Mouse (Mus musculus) neural tube, embryonic 11.5 days (tissue): ENCODE measurements around the gene Nf1. TPM values are rescaled to one million over a fixed set of nuclear protein-coding genes. Genes with fewer than 3 reads are reported as not detected.

ENCODE experiments used
- ATAC-seq: fragments of 200-750 bp; cut with Nextera tagmentation; 2 replicates; pipeline ENCODE4 v1.8.0; 2017; ENCODE audit warnings: moderate number of reproducible peaks, mild to moderate bottlenecking, moderate TSS enrichment, moderate library complexity; ENCODE audit not compliant: insufficient read depth, low FRiP score, low TSS enrichment
- DNase-seq: peaks from one replicate; pipeline ENCODE4 v3.0.0-alpha.2; 2015; ENCODE audit warnings: low spot score
- H3K27ac ChIP-seq: fragments of 300-500 bp; sonication (generic); 2 replicates; pipeline ENCODE4 v1.5.1; 2014; ENCODE audit warnings: low read depth, mild to moderate bottlenecking, low read length
- H3K27me3 ChIP-seq: fragments of 300-500 bp; sonication (generic); 2 replicates; pipeline ENCODE4 v1.6.1; 2014; ENCODE audit warnings: mild to moderate bottlenecking, low read length, mixed read lengths; ENCODE audit not compliant: control insufficient read depth, insufficient read depth
- H3K36me3 ChIP-seq: fragments of 300-500 bp; sonication (generic); 2 replicates; pipeline ENCODE4 v1.6.1; 2014; ENCODE audit warnings: mild to moderate bottlenecking, low read length, moderate library complexity, mixed read lengths; ENCODE audit not compliant: control insufficient read depth, insufficient read depth
- H3K4me1 ChIP-seq: fragments of 300-500 bp; sonication (generic); 2 replicates; pipeline ENCODE4 v1.6.1; 2014; ENCODE audit warnings: low read length, mixed read lengths; ENCODE audit not compliant: control insufficient read depth, insufficient read depth
- H3K4me2 ChIP-seq: fragments of 300-500 bp; sonication (generic); 2 replicates; pipeline ENCODE4 v1.6.1; 2014; ENCODE audit warnings: low read depth, mild to moderate bottlenecking, moderate library complexity
- H3K4me3 ChIP-seq: fragments of 300-500 bp; sonication (generic); 2 replicates; pipeline ENCODE4 v1.5.1; 2014; ENCODE audit warnings: low read depth, low read length
- H3K9ac ChIP-seq: fragments of 300-500 bp; sonication (generic); 2 replicates; pipeline ENCODE4 v1.6.1; 2014; ENCODE audit warnings: mild to moderate bottlenecking, low read length
- H3K9me3 ChIP-seq: fragments of 300-500 bp; sonication (generic); 2 replicates; pipeline ENCODE4 v1.6.1; 2016; ENCODE audit warnings: low read length; ENCODE audit not compliant: control insufficient read depth
- WGBS: fragments of 180-500 bp; shearing (Covaris S2); extraction: QIAGEN DNeasy Blood & Tissue Kit; methylation state at CpG from one replicate; pipeline ENCODE4 v1.1.7; 2014; 5-methylcytosine and 5-hydroxymethylcytosine counted together
- polyA plus RNA-seq: library from polyadenylated mRNA; unstranded; fragments of >200 nt; fragmentation: Nextera tagmentation; extraction: Ambion mirVana; gene quantifications from 2 replicates; pipeline ENCODE4 v1.2.1, GENCODE M21; 2014

Nf1 gene
- polyA plus RNA-seq, 1 experiment from 2014 or later = 10.3 TPM

DNA sequence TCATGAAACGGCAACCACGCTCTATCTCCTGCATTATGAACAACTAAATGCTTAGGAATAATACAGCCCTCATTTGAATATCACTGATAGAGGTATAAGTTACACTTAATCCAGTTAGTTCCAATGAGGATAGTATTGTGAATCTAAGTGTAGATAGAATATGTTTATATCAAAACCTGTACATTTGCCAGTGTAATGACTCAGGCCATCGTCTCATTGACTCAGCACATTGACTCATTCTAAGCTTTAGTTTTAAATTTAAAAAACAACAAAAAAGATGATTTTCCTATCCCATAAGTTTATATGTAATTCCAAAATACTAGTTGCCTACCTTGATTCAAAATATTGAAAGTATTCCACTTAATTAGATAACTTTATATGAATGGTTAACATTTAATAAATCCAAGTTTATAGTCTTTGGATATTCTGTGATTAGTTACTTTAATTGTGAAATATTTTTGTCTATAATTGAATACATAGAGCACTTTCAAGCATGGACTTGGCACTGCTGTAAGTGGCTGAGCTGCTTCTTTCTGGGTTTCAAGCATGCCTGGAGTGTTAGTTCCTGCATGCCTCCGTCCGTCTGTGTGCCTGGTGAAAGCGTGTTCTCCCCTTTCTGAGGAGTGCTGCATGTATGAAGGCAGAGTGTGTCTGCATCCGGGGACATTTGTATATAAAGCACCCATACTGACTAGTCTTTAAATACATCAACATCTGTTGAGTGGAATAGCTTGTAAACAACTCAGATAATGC, 74.4 kb downstream of the Nf1 start:
- Histone ChIP-seq H3K36me3 (peaks cover 2% of the 10 kb centered on the region; the same call in 1 of the 2 replicates), H3K9me3 (no peaks in the 10 kb centered on the region), H3K9ac (no peak overlapping the region), H3K4me1 (no peaks in the 10 kb centered on the region), H3K27ac (no peak overlapping the region), H3K27me3 (no peaks in the 10 kb centered on the region), H3K4me2 (no peak overlapping the region), H3K4me3 (no peak overlapping the region)
- WGBS = 92% methylated on average over 7 of the region's 7 CpGs
- ATAC-seq (no peak), DNase-seq (no peak)

DNA sequence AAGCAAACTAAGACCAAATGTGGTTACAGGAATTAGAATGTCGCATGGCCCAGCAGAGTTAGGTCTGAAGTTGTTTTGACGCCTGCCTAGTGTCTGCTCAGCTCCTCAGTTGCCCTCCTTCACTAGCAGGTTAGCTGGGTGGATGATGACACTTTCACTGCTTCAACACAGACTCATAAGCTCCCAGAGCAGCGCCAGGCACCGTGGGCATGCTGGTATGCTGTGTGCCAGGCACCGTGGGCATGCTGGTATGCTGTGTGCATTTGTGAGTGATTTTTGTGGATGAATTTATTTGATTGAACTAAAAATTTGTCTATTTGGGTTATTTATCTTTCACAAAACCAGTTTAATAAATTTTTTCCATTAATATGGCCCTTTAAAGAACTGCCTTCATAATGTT, 83.0 kb downstream of the Nf1 start:
- DNase-seq = no peak
- H3K4me3 ChIP-seq = no peak overlapping the region
- no peaks in the 10 kb centered on the region for H3K36me3 ChIP-seq
- H3K9ac ChIP-seq = no peak overlapping the region
- H3K4me2 ChIP-seq = no peak overlapping the region
- H3K9me3 ChIP-seq = no peaks in the 10 kb centered on the region
- H3K27ac ChIP-seq = no peak overlapping the region
- ATAC-seq = no peak
- WGBS = 93% methylated on average over 5 of the region's 5 CpGs
- no peaks in the 10 kb centered on the region for H3K27me3 ChIP-seq
- no peaks in the 10 kb centered on the region for H3K4me1 ChIP-seq

DNA sequence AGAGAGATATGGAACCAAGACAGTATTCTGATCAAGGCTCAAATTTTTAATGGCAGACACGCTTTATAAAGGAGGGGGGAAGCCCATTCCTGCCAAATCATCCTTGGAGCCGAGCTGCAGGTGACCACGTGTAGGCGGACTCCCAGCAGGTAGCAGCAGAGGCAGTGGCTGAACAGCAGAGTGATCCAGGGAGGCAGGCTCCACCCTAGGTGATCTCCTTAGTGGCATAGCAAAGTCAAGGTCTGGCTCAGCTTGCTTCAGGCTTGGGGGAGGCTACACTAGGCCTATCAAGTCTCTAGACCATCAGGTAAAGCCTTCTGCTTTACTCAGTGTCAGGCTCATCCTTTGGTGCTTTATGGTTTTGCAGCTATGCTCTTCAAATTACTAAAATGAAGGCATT, 87.1 kb downstream of the Nf1 start:
- Histone ChIP-seq H3K9me3 (no peaks in the 10 kb centered on the region), H3K4me3 (no peak overlapping the region), H3K4me2 (no peak overlapping the region), H3K27ac (no peak overlapping the region), H3K36me3 (no peaks in the 10 kb centered on the region), H3K9ac (no peak overlapping the region), H3K4me1 (0 out of 2 replicates have a peak, but pooled peaks cover 3% of the 10 kb centered on the region), H3K27me3 (no peaks in the 10 kb centered on the region)
- WGBS = 55% methylated on average over 4 of the region's 4 CpGs
- no peak for DNase-seq
- ATAC-seq = no peak

DNA sequence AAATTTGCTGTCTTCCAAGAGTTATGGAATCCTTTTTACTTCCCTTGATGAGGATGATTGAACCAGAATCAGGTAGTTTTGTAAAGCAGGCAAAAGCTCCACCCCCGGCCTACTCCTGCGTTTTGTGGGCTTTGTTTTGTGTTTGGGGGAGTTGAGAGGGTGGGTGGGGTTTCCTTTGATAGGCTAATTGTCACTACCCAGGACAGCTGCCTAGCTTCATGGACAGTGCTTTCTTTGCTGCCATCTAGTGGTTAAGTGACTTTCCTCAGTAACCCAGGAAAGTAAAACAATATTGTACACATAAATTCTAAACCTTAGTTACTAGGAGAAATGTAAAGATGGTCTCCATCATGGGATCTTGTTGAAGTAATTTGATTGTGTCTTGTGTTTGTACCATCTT, 88.1 kb downstream of the Nf1 start:
- Histone ChIP-seq H3K36me3 (no peaks in the 10 kb centered on the region; the same call in 1 of the 2 replicates), H3K4me2 (no peak overlapping the region), H3K9me3 (no peaks in the 10 kb centered on the region), H3K27ac (peak overlapping the region; percentile 30; the same call in 1 of the 2 replicates), H3K4me3 (no peak overlapping the region), H3K27me3 (no peaks in the 10 kb centered on the region), H3K4me1 (0 out of 2 replicates have a peak, but pooled peaks cover 3% of the 10 kb centered on the region), H3K9ac (no peak overlapping the region)
- ATAC-seq = no peak
- WGBS = 0% methylated on average over 2 of the region's 2 CpGs
- DNase-seq = peak; percentile 47

DNA sequence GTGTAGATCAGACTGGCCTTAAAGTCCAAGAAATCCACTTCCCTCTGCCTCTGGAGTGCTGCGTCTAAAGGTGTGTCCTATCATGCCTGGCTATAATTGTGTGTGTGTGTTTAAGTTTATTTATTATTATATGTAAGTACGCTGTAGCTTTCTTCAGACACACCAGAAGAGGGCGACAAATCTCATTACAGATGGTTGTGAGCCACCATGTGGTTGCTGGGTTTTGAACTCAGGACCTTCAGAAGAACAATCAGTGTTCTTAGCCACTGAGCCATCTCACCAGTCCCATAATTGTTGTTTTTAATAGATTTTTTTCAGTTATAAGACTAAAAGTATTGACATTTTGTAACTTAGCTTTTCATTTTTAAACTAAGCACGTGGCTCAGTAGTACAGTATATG, 95.8 kb downstream of the Nf1 start:
- H3K27me3 ChIP-seq = no peaks in the 10 kb centered on the region
- ATAC-seq (no peak), DNase-seq (no peak)
- peaks cover 2% of the 10 kb centered on the region; the same call in 1 of the 2 replicates for H3K36me3 ChIP-seq
- H3K9ac ChIP-seq = no peak overlapping the region
- no peaks in the 10 kb centered on the region for H3K9me3 ChIP-seq
- H3K27ac ChIP-seq = no peak overlapping the region
- no peak overlapping the region for H3K4me3 ChIP-seq
- no peak overlapping the region for H3K4me2 ChIP-seq
- WGBS = 94% methylated on average over 4 of the region's 4 CpGs
- H3K4me1 ChIP-seq = no peaks in the 10 kb centered on the region

DNA sequence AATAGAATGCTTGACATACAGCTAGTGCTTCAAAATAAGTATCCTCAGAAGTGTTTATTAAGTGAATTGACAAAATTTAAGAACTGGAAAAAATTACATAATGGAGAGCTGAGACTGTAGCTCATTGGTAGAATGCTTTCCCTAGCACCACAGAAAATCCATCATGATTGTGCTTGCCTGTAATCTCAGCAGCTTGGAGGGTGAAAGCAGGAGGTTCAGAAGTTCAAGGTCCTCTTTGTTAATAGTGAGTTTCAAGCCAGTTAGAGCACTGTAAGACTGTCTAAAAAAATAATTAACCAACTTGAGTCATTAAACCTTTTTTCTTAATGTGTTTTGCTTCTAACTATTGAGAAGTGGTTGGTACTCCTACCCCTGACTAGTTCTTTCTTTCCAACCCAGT, 108.9 kb downstream of the Nf1 start:
- H3K27me3 ChIP-seq = no peaks in the 10 kb centered on the region
- H3K9me3 ChIP-seq = no peaks in the 10 kb centered on the region
- DNase-seq = no peak
- peaks cover 13% of the 10 kb centered on the region for H3K36me3 ChIP-seq
- no peak for ATAC-seq
- H3K4me3 ChIP-seq = no peak overlapping the region
- no peak overlapping the region for H3K4me2 ChIP-seq
- H3K9ac ChIP-seq = no peak overlapping the region
- H3K27ac ChIP-seq = no peak overlapping the region
- H3K4me1 ChIP-seq = no peaks in the 10 kb centered on the region

DNA sequence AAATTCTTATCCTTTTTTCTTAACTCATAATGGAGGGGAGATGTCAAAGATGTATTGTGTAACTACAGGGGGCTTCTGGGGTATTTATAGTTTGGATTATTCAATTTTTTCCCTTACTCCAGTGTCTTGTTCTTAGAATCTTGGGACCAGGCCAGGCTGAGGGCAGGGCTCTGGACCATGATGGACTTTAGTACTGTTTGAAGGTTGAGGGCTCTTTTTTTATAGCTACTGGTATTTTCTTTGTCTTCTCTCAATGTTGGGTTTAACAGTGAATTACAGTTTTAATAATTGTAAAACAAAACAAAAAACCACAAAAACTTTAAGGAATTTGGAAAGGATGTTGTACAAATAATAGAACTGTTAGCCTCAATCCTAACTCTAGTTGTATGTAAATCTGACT, 113.5 kb downstream of the Nf1 start:
- DNase-seq (no peak), ATAC-seq (no peak)
- H3K36me3 ChIP-seq = peaks cover 2% of the 10 kb centered on the region; the same call in 1 of the 2 replicates
- H3K9me3 ChIP-seq = no peaks in the 10 kb centered on the region
- H3K27me3 ChIP-seq = no peaks in the 10 kb centered on the region
- H3K4me1 ChIP-seq = no peaks in the 10 kb centered on the region
- H3K4me2 ChIP-seq = no peak overlapping the region
- H3K9ac ChIP-seq = no peak overlapping the region
- H3K27ac ChIP-seq = no peak overlapping the region
- H3K4me3 ChIP-seq = no peak overlapping the region

DNA sequence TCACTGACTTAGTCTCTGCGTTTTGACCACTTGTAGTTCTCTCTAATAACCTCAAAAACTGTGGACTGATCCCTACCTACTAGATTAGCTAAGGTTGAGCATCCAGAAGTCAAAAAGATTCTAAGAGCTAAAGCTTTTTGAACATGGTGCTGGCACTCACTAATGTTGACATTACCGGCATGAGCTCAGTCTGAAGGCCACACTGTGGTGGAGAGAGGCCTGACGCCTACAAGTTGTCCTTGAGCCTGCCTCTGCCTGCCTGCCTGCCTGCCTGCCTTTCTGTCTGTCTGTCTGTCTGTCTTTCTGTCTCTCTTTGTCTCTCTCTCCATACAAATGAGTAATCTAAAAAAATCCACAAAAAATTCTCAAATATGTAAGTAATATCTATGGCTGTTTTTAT, 118.4 kb downstream of the Nf1 start:
- no peak for ATAC-seq
- Histone ChIP-seq H3K4me2 (no peak overlapping the region), H3K4me3 (no peak overlapping the region), H3K9me3 (no peaks in the 10 kb centered on the region), H3K27ac (no peak overlapping the region), H3K4me1 (no peaks in the 10 kb centered on the region), H3K27me3 (no peaks in the 10 kb centered on the region), H3K9ac (no peak overlapping the region), H3K36me3 (no peaks in the 10 kb centered on the region; the same call in none of the 2 replicates)
- 78% methylated on average over 3 of the region's 3 CpGs for WGBS
- no peak for DNase-seq

DNA sequence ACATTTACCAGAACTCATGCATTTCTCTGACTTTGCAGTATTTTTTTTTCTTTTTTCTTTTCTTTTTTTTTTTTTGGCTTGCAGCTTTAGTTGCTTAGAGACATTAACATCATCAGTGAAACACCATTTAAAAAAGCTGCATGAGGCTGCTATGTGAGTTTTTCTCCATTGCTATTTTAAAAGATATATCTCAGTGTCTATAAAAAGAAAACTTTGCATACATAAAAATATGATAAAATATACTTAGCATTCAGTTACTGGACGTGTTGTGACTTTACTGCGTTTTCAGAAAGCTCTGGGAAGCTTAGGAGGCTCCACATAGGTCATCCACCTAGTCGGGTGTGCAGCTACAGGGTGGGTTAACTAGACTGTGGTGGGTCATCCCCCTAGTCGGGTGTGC, 120.4 kb downstream of the Nf1 start:
- Histone ChIP-seq H3K36me3 (no peaks in the 10 kb centered on the region; the same call in 1 of the 2 replicates), H3K4me2 (no peak overlapping the region), H3K9me3 (no peaks in the 10 kb centered on the region), H3K27me3 (no peaks in the 10 kb centered on the region), H3K4me3 (no peak overlapping the region), H3K4me1 (no peaks in the 10 kb centered on the region), H3K27ac (no peak overlapping the region), H3K9ac (no peak overlapping the region)
- DNase-seq (no peak), ATAC-seq (no peak)
- WGBS = 95% methylated on average over 4 of the region's 4 CpGs
